Mouse (Mus musculus) retina, adult 2 months (tissue): ENCODE data around the gene Gm26602.
"Not testable (repeated sequence)": the region's sequence is repeated elsewhere in the genome, so short reads cannot be mapped to it uniquely, and the experiment has no call there.

Source experiments
- DNase-seq: peaks from one replicate; pipeline ENCODE4 v3.0.0-alpha.2; 2012; ENCODE audit warnings: low read depth, low spot score

Gene Gm26602

DNA sequence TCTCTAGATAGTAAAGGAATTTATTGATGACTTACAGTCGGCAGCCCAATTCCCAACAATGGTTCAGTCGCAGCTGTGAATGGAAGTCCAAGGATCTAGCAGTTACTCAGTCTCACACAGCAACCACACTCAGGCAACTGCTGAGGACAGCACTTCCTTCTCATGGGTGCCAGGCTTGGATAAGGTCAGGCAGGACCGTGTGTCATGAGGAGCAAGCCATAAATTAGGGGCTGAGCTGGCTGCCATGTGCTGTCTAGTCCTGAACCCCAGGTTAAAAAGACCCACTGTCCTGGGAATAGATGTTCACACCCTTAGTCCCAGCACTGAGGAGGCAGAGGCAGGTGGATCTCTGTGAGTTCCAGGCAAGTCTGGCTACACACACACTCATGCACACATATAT, 25.7 kb upstream of the Gm26602 start:
- DNase-seq, result not testable (repeated sequence)

DNA sequence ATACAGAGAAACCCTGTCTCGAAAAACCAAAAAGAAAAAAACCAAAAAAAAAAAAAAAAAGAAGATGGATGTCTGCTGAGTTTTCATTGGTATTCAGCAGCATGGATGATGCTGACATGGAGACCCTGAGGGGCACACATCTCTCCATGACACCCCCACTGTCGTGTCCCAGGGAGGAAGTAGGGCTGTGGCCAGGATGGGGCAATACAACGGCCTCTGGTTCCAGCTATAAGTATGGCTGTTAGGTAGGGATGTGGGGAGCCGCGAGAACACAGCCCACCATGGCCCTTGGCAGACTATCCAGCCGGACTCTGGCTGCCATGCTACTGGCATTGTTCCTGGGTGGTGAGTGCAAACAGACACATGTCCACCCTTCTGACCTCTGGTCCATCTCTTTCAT, 24.6 kb upstream of the Gm26602 start, which contains the start of gene Elane:
Elane (plus strand) TSS at position 194 of the 400 bp plus-strand sequence.
- DNase-seq, result no peak

DNA sequence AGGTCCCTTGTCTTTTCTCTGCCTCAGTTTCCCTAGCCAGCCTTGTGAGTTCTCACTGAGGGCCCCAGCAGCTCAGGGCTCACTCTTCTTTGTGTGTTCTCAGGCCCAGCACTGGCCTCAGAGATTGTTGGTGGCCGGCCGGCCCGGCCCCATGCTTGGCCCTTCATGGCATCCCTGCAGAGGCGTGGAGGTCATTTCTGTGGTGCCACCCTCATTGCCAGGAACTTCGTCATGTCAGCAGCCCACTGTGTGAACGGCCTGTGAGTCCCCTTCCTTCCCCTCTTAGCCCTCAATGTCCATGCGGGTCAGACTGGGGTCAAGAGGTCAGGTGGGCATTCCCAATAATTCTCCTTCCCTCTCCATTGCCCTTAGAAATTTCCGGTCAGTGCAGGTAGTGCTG, 24.0 kb upstream of the Gm26602 start:
- DNase-seq, result no peak

DNA sequence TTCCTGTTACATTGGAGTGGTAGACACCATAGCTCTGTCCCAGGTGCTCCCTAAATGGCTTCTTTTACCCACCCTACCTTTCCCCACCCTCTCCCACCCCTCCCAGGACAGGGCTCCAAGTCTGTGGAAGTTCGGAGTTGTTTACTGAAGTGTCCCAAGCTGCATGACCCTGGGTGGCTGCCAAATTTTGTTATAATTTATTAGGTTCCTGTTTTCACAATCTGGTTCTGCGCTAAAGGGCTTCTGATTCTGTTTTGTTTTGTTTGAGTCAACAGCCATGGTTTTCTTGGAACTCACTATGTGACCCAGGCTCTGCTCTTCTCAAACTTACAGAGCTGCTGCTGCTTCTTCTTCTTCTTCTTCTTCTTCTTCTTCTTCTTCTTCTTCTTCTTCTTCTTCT, 21.3 kb upstream of the Gm26602 start:
- DNase-seq, result no peak

DNA sequence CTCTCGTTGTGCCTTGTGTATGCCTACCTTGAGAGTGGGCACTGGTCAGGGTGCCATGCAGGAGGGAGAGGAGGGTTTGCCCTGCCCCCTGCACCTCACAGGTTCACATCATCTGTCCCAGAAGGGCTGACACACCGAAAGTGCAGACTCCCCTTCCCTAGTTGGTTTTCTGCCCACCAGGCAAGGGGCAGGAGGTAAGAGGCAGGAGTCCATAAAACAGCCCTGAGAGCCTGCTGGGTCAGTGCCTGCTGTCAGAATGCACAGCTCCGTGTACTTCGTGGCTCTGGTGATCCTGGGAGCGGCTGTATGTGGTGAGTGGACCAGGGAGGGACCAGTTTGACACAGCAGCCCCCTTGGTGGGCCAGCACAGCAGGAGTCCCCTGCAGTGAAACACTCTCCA, 20.0 kb upstream of the Gm26602 start, which contains the start of gene Cfd:
Cfd (plus strand) TSS at position 184 of the 400 bp plus-strand sequence.
- DNase-seq, result no peak

DNA sequence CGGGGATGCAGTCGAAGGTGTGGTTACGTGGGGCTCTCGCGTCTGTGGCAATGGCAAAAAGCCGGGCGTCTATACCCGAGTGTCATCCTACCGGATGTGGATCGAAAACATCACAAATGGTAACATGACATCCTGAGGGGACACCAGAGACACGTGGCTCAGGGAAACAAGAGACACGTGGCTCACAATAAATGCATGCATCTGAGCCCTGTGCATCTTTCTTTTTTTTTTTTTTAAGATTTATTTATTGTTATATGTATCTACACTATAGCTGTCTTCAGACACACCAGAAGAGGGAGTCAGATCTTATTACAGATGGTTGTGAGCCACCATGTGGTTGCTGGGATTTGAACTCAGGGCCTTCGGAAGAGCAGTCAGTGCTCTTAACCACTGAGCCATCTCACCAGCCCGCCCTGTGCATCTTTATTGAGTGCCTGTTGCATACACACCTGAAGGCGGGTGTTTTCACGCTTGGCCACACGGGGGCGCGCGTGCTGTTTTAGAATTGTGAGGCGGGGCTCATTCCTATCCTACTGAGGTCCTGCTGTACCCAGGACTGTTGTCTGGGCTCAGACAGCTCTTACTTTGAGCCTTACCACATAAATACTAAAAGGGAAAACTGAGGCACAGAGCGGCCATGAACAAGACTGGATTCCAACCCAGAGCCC, 18.1 kb upstream of the Gm26602 start:
- not testable (repeated sequence) for DNase-seq

DNA sequence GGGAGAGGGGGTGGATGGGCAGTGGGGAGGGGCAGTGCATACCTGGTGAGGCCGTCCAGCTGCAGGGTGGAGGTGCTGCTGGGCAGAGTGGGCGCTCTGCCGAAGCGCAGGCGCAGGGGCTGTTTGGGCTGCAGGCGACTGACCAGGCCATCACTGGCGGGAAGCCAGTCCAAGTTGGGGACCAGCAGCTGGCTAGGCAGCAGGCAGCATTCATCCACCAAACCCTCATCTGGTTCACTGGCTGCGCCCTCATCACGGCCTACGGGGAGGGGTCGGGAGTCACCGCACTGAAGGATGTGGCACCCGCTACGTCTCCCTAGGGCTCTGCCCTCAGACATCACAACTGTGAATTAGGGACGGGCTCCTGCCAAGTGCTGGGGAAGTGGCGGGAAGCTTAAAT, 14.3 kb upstream of the Gm26602 start:
- no peak for DNase-seq

DNA sequence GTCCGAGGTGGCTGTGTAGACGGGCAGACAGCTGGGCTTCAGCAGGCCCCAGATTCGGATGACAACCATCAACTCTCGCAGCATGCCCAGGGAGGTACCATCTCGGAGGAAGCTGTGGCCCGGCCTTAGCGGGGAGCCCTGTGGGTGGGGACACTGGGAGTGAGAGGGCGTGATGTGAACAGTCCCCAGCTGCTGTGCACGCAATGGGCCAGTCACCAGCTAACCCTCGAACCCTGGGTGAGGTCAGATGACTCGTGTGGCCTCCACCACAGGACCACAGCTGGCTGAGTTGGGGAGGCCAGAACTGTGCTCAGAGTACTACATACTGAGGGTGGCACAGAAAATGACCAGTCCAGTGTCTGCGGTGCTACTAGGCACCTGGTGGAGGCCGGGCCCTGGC, 13.8 kb upstream of the Gm26602 start:
- no peak for DNase-seq

DNA sequence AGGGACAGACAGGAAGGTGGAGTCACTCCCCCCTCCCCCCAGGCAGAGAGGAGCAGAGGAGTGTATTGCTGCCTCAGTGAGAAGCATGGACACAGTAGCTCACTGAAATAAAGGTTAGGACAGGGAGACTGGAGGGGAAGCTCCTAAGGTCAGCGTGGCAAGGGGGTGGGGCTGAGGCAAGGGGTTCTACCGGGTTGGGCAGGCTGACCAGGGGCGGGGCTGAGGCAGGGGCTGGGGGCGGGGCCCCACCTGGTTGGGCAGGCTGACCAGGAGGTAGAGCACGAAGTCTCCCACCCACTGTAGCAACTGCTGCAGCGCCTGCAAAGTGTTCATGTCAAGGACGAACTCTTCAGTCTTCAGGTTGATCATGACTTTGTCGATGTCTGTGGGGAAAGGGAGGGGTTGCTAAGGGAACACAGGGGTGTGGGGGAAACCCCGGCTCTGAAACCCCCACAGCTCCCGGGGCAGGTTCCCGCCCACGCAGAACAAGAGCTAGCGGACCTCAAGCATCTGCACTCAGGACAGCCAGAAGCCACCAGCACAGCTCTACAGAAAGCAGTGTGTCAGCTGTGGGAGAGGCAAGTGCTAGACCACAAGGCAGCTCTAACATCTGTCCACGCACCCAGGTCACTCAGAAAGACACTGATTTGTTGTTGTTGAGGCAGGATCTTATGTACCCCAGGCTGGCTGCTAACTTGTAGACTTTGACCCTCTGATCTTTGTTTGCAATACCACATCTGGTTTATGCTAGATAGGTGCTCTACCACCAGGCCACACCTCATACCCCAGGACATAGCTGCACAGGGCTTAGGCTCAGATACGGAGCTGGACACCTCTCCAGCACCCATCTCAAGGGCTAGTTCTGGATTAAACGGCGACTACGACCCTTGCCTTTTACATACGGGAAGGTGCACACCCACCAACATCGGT, 13.1 kb upstream of the Gm26602 start:
- DNase-seq, result no peak

DNA sequence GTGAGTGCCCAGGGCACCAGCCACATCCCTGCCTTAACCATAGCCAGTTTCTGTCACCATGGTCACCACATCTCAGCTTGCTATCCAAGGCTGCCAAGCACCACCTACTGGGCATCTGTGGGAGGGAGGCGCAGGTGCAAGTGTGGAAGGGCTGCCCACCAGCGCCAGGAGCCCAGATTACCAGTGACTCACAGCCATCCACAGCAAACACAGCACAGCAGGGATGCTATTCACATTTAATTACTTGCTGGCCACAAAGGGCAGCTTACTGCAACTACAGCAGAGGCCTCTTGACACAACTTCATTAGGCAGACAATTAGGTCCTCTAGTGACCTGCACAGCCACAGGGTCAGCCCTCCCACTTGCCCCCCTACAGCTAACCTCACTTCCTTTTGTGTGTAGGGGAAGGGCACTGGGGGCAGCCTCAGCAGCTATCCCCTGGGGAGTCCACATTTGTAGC, 9.7 kb upstream of the Gm26602 start:
- DNase-seq, result no peak

DNA sequence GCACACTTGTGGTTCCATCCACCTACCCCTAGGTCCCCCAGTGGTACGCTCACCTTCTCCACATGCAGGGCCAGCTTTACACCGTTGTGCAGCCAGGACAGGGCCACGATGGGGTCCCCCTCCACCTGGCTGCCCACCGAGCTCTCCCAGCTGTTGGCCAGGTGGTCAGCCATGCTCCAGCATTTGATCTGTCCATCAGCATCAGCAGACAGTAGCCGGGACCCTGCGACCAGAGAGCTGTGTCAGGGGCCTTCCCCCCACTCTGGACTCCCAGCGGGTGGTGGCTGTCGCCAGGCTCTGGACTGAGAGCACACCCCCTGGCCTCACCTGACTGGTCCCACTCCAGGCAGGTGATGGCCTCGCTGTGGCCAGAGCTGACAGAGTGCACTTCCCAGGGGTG, 3.9 kb upstream of the Gm26602 start:
- no peak for DNase-seq

DNA sequence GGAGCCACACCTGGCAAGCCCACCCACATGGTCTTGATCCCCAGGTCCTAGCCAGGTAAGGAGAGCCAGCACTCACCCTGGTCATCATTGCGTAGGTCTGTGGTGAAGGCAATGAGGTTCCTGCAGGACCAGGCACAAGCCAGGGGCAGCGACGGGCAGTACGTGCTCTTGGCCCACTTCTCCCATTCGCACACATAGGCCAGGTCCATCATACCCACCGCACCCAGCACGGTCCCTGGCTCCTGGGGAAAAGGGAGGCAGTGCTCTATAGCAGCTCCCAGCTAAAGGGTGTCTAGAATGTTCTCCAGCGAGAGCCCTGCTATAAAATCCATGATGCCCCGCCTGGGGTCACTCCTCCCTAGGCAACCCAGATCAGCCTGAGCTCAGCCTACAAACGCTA, 3.2 kb upstream of the Gm26602 start:
- no peak for DNase-seq

DNA sequence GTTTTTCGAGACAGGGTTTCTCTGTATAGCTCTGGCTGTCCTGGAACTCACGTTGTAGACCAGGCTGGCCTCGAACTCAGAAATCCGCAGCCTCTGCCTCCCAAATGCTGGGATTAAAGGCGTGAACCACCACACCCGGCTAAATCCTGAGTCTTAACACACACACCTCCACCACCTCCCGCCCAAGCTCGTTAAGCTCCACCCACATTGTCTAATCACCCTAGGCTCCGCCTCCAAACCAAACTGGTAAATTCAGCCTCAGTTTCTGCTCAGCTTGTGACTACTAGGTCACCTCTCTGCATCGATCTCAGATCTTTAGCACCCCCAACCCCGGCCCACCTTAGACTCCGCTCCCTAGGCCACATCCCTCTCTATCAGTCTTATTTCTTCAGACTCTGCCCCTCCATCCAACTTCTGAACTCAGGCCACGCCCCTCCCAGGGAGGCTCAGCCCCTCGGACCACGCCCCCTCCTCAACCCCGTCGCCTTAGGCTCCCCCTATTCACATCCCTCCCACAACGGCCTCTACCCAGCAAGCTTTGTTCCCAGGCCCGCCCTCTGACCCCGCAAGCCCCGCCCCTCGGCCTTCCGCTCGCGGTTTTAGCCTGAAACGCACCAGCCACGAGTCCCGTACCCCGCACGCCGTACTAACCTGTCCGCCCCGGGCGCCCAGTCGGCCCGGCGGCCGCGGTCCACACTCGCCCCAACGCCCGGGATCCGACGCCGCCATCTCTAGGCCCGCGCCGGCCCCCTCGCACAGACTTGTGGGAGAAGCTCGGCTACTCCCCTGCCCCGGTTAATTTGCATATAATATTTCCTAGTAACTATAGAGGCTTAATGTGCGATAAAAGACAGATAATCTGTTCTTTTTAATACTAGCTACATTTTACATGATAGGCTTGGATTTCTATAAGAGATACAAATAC, 2.2 kb upstream of the Gm26602 start, which contains the start of gene Med16:
Med16 (minus strand) TSS at position 757 of the 925 bp plus-strand sequence.
- DNase-seq, result peak; percentile 92

DNA sequence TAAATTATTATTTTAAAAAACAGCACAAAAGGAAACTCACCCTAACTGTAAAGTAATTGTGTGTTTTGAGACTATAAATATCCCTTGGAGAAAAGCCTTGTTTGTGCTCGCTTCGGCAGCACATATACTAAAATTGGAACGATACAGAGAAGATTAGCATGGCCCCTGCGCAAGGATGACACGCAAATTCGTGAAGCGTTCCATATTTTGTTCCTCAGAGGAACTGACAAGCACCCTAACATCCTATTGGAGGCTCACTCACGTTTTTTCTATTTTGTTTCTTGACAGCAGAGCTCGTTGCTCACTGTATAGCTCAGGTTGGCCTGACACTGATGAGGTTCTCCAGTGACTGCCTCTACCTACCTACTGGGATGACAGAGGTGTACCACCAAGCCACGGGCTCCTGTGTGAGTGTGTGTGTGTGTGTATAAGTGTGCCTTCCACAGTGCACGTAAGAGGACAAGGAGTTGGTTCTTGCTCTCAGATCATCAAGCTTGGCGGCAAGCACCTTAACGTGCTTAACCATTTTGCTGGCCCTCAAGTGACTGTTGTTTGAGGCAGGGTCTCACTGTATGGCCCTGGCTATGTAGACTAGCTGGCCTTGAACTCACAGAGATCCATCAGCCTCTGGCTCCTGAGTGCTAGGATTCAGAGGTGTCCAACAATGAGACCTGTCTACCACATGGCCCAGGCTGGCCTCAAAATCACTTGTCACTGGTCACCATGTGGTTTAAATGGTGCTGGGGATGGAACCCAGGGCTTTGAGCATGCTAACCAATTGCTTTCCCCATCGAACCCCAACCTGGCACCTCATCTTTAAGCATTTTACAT, 1.3 kb upstream of the Gm26602 start:
- peak; percentile 50 for DNase-seq

DNA sequence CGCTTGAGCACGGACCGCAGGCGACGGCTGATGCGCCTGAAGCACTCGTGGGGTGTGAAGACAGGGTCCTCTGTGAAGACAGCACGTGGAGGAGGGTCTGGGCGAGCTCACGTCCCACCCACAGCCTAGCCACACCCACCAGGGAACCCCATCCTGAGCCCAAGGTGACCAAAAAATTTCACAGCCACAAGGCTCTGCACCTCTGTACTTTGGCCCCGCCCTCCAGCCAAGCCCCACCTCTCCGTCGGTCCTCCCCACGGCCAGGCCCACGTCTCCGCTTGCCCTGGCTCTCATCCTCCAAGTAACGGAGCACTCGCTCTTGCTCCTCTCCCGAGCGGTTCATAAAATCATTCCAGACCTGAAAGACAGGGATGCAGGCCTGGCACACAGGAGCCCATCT, 1.8 kb downstream of the Gm26602 start:
- DNase-seq, result no peak

DNA sequence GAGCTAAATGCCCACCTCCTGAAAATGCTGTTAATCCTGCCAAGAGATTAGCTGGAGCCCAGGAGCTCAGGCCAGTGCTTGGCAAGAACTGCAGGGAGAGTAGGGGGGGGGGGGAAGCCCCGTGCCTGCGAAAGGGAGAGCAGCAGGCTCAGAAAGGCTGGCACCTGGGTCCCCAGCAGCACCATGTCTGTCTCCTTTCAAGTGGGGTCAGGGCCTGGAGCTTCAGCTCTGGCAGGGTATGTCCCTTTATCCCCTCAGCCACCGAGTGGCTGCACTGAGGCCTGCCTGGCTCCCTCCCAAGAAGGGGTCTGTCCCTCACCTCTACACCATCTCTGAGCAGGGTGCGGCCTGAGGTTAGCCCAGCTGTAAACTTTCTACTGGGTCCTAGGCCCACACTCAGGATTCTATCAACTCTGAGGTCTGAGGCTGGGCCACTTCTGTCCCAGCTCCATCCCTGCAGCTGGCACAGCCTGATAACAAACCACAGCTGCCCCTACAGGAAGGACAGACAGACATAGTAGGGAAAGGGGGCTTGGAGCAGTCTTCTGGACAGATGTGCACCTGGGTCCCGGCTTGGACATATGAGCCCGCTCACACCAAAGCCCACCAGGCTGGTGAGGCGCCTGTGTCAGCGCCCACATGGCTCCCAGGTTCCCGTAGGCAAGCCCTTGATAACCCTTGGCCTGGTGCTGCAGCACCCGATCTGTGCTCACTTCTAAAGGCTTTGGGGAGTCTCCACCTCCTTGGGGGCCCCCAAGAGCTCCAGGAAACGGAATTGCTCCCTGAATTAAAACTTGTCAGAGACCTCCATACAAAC, 3.7 kb downstream of the Gm26602 start:
- peak; percentile 62 for DNase-seq

DNA sequence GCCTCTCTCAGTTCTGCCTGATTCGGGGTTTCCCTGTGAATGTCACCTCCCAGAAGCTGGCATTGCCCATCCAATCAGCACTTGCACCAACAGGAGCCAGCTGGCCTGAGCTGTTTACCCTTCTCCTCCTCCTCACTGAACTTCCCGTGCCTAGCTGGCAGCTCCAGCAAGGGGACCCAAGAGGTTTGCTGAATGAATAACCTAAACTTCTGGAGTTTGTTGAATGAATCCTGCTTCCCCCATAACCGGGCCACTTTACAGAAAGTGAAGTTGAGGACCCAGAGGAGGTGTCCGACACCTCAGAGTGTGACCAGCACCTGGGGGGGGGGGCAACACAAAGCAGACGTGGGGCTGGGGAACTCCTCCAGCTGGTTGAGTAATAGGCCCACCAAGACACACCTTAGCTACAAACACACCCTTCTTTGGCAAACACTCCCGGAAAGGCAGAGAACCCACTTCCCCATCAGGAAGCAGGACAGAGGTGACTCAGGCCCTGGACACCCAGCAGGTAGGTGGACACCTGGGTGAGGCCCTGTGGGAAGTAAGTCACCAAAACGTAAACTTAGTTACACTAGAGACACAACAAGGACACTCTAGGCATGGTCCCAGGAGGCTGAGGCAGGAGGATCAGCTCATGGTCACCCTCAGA, 4.4 kb downstream of the Gm26602 start:
- DNase-seq, result no peak

DNA sequence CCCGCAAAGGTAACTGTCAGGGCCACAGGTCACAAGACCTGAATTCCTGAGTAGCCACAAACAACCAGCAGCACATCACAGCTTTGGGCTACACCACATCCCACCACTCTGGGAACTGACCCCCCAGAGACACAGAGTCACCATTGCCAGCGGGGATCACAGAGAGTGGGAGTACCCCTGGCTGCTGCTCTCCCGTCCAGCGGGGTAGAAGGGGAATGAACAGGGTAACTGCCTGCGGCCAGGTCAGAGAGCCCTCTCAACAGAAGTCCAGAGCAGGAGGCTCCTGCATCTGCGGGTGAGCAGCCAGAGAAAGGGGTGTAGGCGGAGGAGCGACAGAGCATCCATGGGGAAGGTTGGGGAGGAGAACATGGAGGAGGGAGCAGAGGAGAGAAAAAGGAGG, 5.4 kb downstream of the Gm26602 start:
- no peak for DNase-seq

DNA sequence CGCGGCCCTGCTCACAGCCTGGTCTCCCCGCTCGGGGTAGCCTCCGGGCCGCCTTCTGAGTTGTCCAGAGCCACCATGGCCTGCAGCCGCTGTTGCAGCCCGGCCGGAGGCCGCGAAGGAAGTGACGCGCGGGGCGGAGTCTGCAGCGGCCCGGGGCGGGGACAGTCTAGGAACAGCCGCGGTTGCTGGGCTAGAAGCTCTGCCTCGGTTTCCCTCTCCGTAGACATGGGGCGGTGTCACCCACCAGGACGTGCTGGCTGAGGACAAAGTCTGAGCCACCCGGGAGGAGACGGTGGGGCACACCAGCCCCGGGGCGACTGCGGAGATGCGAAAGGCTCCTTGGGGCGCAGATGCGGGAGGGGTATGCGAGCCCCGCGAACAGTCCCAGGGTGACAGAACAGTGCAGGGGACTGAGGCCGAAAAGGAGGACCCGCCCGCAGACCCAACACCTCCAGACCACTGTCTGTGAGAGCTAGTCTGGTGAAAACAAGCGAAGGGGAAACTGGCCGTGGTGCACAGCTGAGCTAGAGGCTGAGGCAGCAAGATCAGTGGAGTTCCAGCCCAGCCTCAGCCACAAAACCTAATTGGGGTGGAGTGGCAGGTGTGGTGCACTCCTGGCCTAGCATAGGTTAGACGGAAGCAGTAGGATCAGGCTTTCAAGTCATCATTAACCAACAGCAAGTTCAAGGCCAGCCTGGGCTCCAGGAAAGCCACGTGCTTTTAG, 6.3 kb downstream of the Gm26602 start, which contains the start of gene Kiss1r:
Kiss1r (plus strand) TSS at position 164 of the 724 bp plus-strand sequence.
- no peak for DNase-seq
